Mouse (Mus musculus) layer of hippocampus, postnatal 10 days (tissue): ENCODE measurements around the gene Prdm12. TPM values are rescaled to one million over a fixed set of nuclear protein-coding genes. Genes with fewer than 3 reads are reported as not detected.

Experiments used
- DNase-seq, 2 experiments: peaks; one replicate each; pipeline ENCODE4 v3.0.0; 2021; ENCODE audit warnings: low spot score in 2 of 2
- microRNA-seq, 2 experiments: library from miRNA; unstranded; fragments of <30 nt; microRNA quantifications; one replicate each; pipeline ENCODE4 v1.2.0; 2021
- total RNA-seq, 2 experiments: library from RNA; stranded (reverse); gene quantifications; 2 replicates each; pipeline ENCODE4 v1.2.3; 2021

Gene Prdm12
- total RNA-seq, 2 experiments from 2014 or later, result 0.31 TPM; not detected in 1

GRCm38 (mm10) chr2:31703226-31703625, 63.4 kb downstream of the Prdm12 start:
- no peak for DNase-seq

Small RNAs within 50 kb of the gene (microRNA-seq; reads per million reads assigned to microRNA genes)
- 2.2 to 3.3 reads per million in 2 experiments for gene Mir6998

Other genes with a start within 250 kb of the Prdm12 start
- gene Ass1, start 169.8 kb upstream of the Prdm12 start, total RNA-seq, result 10 to 100 TPM; 13.6 to 17.6 TPM
- gene Fubp3, start 67.4 kb upstream of the Prdm12 start, total RNA-seq, result 10 to 100 TPM; 45.8 to 50.1 TPM
- 10 to 100 TPM; 18.9 to 23.4 TPM for gene Exosc2, start 30.7 kb downstream of the Prdm12 start, total RNA-seq
- gene Abl1, start 48.3 kb downstream of the Prdm12 start, total RNA-seq, result 10 to 100 TPM; 42.2 to 48.3 TPM
- not detected for gene Qrfp, start 170.5 kb downstream of the Prdm12 start, total RNA-seq
- gene Fibcd1, start 206.0 kb downstream of the Prdm12 start, total RNA-seq, result 10 to 100 TPM; 85.7 to 96.1 TPM
- gene Lamc3, start 247.3 kb downstream of the Prdm12 start, total RNA-seq, result 10 to 100 TPM in 1 of 2 experiments, 1 to 10 TPM in 1; 9.4 to 10.2 TPM